Mouse (Mus musculus) right cerebral cortex, postnatal 25 days (tissue): Measurements from ENCODE around the gene Faap20.

ENCODE experiments used
- DNase-seq: peaks from one replicate; pipeline ENCODE4 v3.0.0; 2022

Gene Faap20

DNA sequence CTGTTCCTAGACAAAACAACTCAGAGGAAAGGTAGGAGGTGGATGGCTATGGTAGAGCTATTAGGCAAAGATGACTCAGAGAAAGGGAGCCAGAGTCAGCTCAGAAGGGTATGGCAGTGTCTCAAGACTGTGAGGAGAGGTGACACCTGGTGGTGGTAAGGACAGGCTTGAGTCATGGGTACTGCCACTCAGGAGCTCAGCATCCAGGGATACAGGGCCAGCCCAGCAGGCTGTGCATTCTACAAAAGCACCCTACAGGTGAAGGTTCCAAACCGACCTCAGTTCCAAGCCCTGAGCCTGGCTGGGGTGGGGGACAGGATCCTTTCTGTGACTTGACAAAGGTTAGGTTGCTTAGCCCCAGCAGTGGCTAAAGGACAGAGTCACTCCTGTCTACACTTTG is 39.0 kb downstream of the Faap20 start:
- no peak for DNase-seq

DNA sequence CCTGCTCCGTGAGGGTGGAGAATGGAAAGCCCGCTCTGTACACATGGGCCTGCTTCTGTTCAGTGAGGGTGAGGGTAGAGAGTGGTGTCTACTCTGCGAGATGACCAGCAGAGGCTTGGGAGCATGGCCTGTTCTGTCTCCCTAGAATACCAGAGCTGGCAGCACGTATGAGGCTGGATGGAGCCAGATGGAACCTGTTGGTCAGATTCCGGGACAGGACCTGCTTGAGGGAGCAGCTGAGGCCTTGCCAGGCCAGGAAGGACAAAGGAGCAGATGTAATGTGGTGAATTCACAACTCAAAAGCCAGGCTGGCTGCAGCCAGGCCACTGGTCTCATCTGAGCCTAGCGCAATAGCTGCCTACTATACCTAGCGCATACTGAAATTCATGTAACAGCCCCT is 40.4 kb downstream of the Faap20 start:
- DNase-seq: no peak

DNA sequence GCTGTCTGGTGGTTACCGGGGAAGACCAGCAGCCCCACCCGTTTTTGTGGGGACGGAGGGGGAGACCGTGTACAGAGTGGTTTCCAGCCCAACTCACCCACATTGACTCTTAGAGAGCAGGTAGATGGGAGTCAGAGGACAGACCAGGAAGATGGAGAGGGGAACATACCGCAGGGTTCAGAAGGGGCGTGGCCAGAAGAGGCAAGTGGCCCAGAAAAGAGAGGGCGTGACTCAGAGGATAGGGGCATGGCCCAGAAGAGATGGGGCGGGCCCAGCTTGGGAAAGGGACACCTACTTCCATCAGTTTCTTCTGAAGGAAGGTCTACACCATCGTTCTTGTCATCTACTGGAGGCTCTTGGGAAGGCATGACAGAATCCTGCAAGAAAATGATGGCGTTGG is 43.3 kb downstream of the Faap20 start:
- DNase-seq: no peak

DNA sequence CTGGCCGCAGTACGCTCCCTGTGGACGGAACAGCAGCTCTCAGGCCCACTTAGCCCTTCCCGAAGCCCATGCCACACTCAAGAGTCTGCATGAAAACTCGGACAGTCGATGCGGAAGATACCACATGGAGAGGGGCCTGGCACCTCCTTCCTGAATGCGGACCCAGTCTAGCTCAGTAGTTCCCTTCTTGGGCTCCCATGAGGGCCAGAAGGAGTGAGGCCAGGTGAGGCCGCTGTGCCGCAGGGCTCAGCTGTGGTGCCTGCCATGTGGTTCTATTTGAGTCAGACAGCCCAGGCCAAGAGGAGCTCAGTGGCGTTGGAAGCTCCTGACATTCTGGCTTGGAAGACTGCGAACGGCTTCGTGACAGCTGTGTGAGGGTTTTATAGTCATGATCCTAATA is 44.8 kb downstream of the Faap20 start:
- DNase-seq: no peak

DNA sequence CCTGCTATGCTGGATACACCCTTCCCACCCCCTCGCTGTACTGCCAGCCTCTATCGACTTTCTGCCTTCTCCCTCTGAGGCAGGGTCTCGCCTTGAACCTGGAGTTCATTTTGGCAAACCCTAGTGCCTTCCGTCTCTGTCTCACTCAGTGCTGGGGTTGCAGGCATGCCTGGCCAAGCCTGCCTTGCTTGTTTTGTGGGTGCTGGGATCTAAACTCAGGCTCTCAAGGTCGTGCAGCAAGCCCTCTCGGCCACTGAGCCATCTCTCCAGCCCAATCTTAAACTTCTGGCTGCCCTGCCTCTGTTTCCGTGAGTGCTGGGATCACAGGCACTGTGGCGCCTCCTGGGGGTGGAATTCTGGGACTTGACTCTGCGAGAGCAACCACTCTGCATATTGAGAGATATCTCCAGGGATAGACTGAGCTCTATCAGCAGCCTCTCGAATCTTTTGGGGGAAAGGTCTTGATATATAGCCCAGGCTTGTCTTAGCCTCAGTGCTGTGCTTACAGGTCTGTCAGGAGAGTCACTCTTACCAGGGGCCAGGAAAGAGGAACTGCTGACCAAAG is 45.5 kb downstream of the Faap20 start:
- DNase-seq: no peak

DNA sequence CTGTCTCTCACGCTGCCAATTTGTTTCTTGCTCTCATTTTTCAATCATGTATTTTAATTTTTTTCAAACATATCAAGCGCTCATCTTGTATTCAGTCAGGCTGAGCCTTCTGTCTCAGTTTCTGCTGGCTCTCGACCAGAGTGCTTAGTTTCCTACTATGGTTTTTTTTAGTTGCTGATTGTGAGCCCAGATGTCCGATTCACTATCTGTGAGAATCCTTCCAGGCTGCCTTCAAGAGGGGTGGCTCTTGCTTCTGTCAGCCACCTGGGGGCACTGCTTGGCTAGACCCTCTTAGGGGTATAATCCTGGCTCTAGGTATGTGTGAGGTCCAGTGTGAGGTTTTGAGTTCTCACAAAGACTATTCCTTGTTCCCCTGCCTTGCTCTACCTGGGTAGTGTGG is 46.4 kb downstream of the Faap20 start:
- DNase-seq: peak; percentile 66

DNA sequence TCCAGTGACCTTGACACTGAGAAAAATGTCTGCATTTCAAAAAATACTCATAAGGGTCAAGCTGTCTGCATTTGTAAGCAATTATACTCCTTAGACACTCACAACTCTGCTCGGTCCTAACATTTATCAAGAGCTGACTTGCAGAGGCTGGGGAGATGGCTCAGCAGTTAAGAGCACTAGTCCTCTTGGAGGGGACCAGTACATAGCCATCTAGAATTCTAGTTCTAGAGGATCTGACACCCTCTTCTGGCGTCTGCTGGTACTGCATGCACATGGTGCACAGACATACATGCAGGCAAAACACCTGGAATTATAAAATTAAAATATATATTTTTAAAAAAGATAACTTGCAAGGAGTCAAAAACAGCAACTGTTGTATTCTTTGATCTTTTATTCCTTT is 47.5 kb downstream of the Faap20 start:
- no peak for DNase-seq

DNA sequence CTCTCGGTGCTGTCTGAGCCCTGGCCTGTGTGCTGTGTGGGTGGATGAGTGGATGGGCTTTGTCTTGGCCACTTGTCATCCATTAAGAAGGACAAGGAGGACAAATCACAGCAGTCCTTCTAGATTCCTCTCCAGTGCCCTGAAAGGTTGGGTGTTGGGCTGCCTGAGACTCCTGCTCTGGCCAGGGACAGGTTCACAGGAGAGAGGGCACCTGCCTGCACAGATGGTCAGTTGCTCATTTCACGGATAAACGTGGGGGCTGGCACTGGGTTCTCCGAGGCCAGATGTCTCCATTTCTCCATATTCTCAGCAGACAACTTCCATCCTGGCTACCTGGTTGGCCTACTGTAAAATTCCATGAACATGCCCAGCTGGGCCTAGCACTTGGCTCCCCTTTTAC is 49.2 kb downstream of the Faap20 start:
- no peak for DNase-seq

DNA sequence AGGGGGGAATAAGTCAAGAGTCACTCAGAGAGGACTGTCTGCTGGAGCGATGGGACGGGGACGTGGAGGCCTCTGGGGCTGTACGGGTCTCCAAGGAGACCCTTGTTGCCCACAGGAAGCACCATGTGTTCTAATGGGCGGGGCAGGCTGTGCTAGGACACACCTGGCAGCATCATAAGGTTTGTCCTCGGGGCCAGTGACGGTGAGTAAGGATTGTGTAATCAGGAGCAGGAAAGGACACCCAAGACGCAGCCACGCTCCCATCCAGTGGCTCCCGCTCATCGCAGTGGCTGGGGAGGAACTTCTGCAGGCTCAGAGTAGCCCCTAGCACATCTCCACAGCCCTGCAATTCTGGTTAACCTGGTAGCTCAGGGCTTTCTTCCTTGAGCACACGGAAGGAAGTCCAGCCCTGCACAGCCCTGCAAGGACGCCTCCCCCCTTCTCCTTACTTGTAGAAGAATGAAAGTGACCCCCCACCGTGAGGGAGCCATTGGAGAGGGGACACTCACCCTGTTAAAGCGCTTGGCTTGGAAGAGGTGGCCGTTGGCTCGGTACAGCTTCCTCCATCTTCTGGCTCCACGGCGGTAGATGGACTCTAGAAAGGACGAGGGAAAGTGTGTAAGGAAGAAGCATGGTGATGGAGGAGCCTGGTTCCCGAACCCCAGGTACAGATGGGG is 51.0 kb downstream of the Faap20 start:
- no peak for DNase-seq

DNA sequence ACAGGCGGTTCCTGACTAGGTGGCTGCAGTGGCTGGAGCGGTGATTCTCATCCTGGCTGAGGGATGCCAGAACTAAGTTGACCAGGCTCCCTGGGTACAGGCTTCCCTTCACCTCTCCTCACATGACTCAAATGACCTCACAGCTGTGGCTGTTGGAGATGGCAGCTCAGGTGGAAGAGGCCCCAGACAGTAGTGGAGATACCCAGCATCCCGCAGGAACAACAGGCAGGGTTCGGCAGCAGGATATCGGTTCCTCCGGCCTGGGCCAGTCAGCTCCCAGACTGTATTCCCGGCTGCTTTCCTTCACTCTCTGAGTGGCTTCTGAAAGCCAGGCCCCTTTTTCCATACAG is 51.5 kb downstream of the Faap20 start:
- DNase-seq: no peak

DNA sequence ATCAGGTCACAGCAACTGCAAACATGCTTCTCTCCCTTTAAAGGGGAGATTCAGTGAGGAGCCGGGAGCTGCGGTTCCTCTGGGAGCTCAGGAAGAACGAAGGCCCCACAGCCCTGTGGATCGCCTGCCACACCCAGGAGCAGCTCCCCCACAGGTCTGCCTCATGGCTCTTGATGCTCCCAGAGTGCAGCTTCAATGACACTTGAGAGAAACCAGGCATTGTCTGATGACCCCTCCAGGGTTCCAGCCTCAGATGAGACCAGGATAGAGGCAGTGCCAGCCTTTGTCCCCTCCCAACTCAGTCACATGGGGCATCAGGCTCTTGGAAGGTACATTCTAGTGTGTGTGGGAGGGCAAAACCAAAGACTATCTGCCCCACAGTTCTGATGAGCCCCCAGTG is 52.4 kb downstream of the Faap20 start:
- no peak for DNase-seq

DNA sequence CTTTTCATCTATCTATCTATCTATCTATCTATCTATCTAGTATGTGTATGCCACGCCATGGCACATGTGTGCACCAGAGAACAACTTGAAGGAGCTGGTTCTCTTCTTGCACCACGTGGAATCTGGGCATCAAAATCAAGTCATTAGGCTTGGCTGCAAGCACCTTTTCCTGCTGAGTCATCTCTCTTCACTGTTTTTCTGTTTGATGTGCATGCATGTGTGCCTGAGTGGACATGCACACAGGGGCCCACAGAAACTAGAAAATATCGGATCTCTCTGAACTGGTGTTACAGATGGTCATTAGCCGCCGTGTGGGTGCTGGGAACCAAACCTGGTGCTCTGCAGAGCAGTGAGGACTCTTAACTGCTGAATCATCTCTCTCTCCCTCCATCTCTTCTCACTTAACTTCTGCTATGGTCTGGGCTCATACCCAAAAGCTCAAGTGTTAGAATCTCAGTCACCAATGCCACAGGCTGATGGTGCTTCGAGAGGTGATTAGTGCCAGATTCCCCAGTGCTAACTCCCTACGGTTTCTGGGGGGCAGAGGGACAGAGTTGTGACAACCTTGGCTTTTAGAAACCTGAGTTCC is 55.0 kb downstream of the Faap20 start:
- DNase-seq: no peak

DNA sequence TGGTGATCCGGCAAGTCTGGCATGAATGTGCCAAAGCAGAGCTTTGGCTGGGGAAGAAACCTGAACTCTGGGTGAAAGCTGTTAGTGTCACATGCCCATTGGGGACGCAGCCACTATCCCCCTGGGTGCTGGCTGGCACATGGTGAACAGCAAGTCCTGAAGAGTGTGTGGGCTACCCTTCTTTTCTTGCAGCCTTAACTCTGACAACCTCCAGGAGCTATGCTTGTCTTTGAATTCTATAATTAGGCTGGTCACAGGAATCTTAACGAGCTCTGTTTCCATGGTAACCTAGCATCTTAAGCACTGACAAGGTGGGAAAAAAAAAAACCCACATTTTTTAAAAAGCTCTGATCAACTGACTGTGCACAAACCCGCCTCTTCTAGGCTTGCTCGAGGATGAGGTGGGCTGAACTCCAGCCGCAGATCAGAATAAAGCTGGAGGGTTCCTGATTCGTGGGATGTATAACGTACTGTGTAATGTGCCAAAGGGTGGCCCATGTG is 56.0 kb downstream of the Faap20 start:
- peak; percentile 63 for DNase-seq
